Mouse (Mus musculus) megakaryocyte progenitor cell, adult 5-6 weeks (primary cell): ENCODE measurements around the gene Atp8b5. TPM values are rescaled to one million over a fixed set of nuclear protein-coding genes. Genes with fewer than 3 reads are reported as not detected.

Experiments
- ATAC-seq: replicated peaks from 2 replicates; pipeline ENCODE4 v1.8.0; 2016; ENCODE audit warnings: mild to moderate bottlenecking, moderate TSS enrichment, inconsistent platforms; ENCODE audit not compliant: poor library complexity
- total RNA-seq, 2 experiments: library from RNA; stranded (forward) in 1 of 2; stranded (reverse) in 1 of 2; fragments of 157-497, 149-512 nt in 1 of 2; fragments of 200-1000 nt in 1 of 2; gene quantifications; 2 replicates each; pipeline versions ENCODE4 v1.2.3 to v1.2.4; 2015 to 2017

The Atp8b5 gene
- total RNA-seq, 2 experiments from 2014 or later: 0.04 to 0.15 TPM

DNA sequence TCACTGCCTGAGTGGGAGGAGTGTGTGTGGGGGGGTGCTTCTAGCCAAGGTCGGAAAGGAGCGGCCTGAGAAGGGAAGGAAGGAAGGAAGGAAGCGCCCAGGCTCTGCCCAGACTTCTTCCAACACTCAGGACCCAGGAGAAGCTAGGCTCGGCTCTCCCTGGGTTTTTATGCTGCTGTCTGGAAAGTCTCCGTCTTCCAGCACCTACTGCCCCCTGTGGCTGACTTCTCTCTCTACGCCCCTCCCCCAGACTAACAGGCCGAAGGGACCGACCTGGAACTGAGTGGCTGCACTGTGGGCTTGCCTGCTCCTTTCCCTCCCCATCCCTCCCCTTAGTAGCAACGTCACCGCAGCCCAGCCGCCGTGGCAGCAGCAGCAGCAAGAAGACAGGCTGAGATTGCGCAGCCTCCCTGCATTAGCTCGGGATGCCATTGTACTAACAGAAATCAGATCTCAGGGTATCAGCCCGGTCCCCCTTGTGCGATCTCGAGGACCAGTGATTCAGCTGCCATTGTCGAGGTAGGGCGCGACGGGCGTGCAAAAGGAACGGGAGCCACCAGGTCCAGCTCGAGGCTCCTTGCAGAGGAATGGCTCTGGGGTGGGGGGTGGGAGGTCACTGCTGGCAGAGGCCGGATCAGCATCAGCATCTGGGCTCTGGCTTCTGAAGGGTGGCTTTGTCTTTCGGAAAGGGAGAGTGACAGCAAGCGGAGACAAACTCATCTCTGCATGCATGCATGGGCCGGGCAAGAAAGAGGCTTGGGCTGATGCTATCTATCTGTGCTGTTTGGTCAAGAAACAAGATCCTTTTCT, 139.4 kb downstream of the Atp8b5 start:
- ATAC-seq: peak; percentile 76

DNA sequence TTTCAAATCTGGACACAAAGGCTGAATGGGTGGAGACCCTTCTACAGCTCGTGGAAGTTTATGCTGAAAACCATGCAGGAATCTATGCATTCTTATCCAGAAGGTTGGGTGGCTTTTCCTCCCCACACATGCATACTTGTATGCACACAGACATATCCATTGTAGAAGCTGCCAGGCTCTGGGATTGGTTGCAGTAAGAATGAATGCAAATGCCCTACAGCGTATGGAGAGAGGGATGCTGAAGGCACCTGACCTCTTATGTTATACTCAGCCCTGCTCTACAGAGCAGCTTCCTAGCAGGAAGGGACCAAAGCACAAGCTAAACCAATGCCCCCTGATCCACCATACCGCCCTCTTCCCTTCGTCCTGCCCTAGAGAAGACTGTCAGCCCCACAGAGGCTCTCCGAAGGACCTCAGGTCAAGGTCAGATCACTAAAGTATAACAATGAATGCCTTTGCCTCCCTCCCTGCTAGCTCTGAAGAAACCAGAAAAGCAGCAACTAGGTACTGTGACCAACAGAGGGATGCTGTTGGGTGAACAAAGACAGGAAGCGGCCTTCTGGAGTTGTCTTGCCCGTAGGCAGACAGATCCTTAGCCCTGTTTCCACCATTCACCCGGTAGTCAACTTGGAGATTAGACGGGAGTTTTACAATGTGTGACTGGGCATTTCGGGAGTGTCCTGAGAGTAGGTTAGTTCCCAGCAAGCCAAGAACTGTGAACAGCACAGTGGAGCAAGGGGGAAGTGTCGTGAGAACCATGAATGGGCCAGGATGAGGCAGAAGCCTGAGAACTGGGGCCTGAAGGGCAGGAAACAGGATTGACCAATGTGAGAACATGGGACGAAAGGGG, 140.3 kb downstream of the Atp8b5 start:
- no peak for ATAC-seq

DNA sequence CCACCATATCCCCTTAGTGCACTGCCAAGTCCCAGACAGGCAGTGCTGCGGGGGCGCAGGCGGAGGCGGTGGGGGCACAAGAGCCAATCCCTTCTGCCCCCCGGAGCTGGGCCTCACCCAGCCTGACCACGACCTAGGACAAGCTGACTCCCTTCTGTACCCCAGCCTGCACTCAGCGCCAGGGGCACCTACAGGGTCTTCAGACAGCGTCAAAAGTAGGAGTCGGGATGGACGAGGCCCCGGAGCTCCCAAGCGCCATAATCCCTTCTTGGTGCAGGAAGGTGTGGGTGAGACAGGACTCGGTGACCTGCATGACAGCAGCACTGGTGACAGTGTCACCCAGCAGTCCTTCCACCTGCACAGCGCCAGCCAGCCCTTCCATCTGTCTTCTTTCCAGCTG, 147.8 kb downstream of the Atp8b5 start:
- ATAC-seq: no peak

DNA sequence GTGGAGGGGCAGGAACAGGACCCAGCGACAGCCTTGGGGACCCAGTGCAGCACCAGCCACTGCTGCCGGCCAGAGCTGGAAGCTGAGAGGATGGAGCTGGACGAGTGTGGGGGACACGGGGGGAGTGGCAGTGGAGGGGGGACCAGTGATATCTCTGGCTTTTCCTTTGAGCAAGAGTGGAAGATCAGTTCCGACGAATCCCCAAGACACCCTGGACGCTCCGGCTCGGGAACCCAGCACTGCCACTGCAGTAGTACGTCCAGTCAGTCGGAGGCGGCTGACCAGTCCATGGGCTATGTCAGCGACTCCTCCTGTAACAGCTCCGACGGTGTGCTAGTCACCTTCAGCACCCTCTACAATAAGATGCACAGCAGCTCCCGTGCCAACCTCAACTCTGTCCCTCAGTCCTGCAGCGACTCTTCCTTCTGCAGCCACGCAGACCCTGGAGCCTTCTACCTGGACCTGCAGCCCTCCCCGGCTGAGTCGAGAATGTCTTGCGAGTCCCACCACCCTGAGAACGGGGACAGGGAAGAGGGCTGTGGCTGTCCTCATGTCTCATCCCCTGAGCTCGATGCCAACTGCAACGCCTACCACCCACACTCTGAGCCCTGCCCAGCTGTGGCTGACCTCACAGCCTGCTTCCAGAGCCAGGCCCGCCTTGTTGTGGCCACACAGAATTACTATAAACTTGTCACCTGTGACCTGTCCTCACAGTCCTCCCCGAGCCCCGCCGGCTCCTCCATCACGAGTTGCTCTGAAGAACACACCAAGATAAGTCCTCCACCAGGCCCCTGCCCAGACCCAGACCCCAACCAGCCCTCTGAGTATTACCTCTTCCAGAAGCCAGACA, 148.5 kb downstream of the Atp8b5 start:
- ATAC-seq: no peak

DNA sequence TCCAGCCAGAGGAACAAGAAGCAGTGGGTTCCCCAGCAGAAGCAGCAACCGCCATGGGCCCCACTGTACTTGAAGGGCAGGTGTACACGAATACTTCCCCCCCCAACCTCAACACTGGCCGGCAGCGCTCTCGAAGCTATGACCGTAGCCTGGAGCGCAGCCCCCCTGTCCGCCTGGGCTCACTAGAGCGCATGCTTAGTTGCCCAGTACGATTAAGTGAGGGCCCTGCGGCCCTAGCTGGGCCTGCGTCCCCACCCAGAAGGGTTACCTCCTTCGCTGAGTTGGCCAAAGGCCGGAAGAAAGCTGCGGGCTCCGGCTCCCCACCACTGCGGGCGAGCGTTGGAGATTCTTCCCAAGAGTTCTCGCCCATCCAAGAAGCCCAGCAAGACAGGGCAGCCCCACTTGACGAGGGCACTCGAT, 149.1 kb downstream of the Atp8b5 start:
- ATAC-seq: no peak

DNA sequence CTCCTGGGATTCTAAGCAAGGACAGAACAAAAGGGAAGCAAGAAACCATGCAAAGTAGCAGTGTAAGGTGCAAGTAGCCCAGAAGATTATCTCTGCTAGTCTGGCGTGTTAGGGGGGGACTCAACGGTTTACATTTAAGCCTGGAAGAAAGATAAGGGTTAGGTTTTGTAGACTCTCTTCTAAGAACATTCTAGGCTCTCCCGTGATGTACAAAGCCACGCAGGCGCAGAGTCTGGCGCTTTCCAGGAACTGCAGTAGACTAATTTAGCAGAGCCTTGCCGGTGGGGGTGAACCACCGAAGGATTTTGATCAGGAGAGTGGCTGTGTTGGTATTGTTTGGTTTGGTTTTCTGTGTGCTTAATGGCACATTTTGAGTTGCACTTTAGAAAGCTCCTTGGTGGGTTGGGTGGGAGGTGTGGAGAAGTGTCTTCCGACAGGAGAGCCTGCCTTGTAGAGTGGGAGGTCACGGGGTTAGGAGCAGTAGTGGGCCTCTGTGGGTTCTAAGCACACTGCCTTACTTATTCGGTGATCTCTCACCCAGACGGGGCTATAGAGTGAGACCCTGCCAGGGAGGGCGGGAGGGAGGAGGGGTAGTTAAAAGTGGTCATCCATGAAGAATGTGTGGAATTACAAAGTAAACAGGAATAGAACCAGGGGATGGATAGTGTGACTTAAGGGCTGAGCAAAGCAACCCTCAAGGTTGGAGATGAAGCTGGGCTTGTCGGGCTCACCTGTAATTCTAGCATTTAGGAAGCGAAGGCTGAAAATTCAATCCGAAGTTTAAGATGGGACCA, 150.5 kb downstream of the Atp8b5 start:
- ATAC-seq: peak; percentile 81

DNA sequence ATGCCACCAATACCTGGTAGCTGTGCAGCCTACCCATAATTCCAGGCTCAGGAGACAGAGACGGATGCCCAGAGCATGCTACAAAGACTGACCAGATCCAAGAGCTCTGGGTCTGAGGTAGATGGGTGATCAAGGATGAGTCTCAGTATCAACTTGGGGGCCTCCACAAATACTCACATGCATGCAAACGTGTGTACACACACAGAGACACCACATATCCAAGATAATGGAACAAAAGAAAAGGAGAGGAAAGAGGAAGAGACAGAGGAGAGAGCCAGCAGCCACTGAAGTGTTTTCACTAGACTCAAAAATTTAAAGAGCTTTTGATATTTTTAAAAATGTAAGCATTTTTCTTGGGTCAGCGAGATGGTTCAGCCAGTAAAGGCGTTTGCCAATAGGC, 151.5 kb downstream of the Atp8b5 start:
- ATAC-seq: no peak

DNA sequence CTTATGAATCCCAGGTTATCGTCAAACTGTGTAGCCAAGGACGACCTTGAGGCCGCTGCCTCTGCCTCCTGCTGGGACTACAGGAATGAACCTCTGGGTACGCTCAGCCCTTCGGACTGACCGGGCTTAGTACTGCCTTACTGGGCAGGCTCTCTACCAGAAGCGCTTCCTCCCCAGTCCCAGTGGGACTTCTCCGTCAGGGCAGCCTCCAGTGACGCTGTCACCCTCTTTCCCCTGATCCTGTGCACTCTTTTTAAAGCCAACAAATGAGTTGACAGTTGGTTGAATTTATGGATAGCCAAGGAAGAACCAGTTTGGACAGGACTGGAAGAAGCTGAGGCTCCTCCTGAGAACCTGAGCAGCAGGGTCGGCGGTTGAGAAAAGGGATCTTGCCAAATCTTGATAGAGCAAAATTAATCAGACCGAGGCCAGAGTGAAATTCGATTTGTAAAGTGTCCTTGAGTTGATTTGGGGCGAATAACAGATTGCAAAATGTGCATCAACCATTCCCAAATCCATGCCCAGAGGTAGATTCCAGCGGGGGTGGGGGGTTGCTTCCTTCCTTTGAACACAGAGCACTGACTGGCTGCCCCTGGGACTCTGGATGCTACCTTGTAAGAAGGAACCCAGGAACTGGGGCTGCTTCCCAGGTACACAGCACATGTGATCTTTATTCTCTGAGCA, 152.2 kb downstream of the Atp8b5 start:
- no peak for ATAC-seq

DNA sequence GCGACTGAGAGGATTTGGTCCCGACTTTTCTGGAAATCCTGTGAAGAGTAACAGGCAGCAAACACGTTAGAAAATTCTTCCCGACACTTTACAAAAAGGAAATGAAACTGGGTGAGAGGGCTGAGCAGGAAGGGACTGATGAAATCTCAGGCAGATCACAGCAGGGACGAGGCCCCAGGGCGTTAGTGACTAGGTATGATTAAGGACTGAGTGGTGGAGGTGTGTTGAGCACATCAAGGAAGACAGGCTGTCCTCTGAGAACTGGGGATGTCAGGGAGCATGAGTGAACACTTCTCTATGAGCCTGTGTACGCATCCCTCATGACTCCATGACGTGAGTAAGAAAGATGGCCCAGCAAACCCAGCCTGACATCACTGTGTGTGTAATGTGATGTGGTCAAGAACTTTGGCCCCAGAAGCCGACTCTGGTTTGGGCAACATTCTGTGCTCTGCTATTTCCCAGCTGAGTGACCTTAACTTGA, 152.9 kb downstream of the Atp8b5 start:
- ATAC-seq: peak; percentile 9; the same call in 1 of the 2 replicates

DNA sequence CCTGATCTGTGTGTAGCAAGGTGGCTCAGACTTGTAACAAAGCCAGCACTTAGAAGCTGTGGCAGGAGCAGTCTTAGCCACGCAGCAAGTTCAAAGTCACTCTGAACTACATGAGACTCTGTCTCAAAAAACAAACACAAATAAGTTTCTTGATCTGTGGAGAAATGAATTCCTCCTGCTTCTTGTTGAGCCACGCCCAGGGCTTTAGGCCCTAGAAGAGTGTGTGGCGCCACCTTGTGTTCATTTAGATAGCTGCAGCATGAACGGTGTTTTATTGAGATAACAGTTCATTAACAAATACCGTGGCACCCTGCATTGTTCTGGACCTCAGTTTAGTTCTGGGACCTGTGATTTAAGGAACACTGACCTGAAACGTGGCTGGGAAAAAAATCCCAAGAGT, 153.3 kb downstream of the Atp8b5 start:
- peak; percentile 75 for ATAC-seq

DNA sequence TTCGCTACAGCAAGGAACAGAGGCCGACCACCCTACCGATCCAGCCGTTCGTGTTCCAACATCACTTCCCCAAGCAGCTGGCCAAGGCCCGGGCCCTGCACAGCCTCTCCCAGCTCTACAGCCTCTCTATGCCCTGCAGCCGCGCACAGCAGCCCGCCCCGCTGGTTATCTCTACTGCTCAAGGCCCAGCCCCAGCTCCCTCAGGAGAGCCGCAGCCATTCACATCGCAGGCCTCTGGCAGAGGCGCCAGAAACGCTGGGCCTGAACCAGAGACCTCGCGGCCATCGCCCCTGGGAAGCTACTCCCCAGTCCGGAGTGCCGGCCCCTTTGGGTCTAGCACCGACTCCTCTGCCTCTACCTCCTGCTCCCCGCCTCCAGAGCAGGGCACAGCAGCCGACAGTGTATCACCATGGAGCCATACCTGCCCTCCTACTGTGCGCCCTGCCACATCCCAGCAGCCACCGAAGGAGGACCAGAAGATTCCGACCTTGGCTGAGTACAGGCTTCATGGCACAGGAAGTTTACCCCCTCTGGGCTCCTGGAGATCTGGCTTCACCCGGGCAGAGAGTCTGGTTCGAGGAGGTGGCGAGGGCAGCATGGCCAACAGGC, 154.8 kb downstream of the Atp8b5 start:
- ATAC-seq: no peak

Other genes starting within 250 kb of the Atp8b5 start
- 8.6 and 13.2 TPM in 2 replicates for gene Pigo, start 241.3 kb upstream of the Atp8b5 start, total RNA-seq (2015)
- gene Pigo, start 241.3 kb upstream of the Atp8b5 start, total RNA-seq (2017): 4.7 and 8.9 TPM in 2 replicates
- 127 and 153 TPM in 2 replicates for gene Stoml2, start 235.4 kb upstream of the Atp8b5 start, total RNA-seq (2015)
- 114 and 168 TPM in 2 replicates for gene Stoml2, start 235.4 kb upstream of the Atp8b5 start, total RNA-seq (2017)
- 1.3 and 2.0 TPM in 2 replicates for gene Fam214b, start 220.9 kb upstream of the Atp8b5 start, total RNA-seq (2015)
- gene Fam214b, start 220.9 kb upstream of the Atp8b5 start, total RNA-seq (2017): 1.5 and 2.0 TPM in 2 replicates
- gene Unc13b, start 208.2 kb upstream of the Atp8b5 start, total RNA-seq (2015): 0.07 TPM in 1 of 2 replicates, not detected in the other
- 0.37 and 0.96 TPM in 2 replicates for gene Unc13b, start 208.2 kb upstream of the Atp8b5 start, total RNA-seq (2017)
- 0.32 and 0.44 TPM in 2 replicates for gene Rusc2, start 114.8 kb downstream of the Atp8b5 start, total RNA-seq (2015)
- gene Rusc2, start 114.8 kb downstream of the Atp8b5 start, total RNA-seq (2017): 0.61 and 0.71 TPM in 2 replicates
- not detected in 2 replicates for gene Fam166b, start 162.0 kb downstream of the Atp8b5 start, total RNA-seq (2015)
- not detected in 2 replicates for gene Fam166b, start 162.0 kb downstream of the Atp8b5 start, total RNA-seq (2017)
- gene Tesk1, start 174.8 kb downstream of the Atp8b5 start, total RNA-seq (2015): 5.2 and 6.3 TPM in 2 replicates
- gene Tesk1, start 174.8 kb downstream of the Atp8b5 start, total RNA-seq (2017): 5.7 and 5.9 TPM in 2 replicates
- gene Cd72, start 187.5 kb downstream of the Atp8b5 start, total RNA-seq (2015): 2.2 and 6.3 TPM in 2 replicates
- 8.2 and 8.7 TPM in 2 replicates for gene Cd72, start 187.5 kb downstream of the Atp8b5 start, total RNA-seq (2017)
- not detected in 2 replicates for gene Sit1, start 216.6 kb downstream of the Atp8b5 start, total RNA-seq (2015)
- not detected in 2 replicates for gene Sit1, start 216.6 kb downstream of the Atp8b5 start, total RNA-seq (2017)
- 34.5 and 43.0 TPM in 2 replicates for gene Ccdc107, start 225.7 kb downstream of the Atp8b5 start, total RNA-seq (2015)
- 49.6 and 53.9 TPM in 2 replicates for gene Ccdc107, start 225.7 kb downstream of the Atp8b5 start, total RNA-seq (2017)
- 44.2 and 55.1 TPM in 2 replicates for gene Arhgef39, start 232.5 kb downstream of the Atp8b5 start, total RNA-seq (2015)
- gene Arhgef39, start 232.5 kb downstream of the Atp8b5 start, total RNA-seq (2017): 47.5 and 65.0 TPM in 2 replicates
- gene Car9, start 239.8 kb downstream of the Atp8b5 start, total RNA-seq (2015): 10.4 and 15.0 TPM in 2 replicates
- gene Car9, start 239.8 kb downstream of the Atp8b5 start, total RNA-seq (2017): 4.0 and 10.5 TPM in 2 replicates